Mouse (Mus musculus) left cerebral cortex, adult 18-20 months (tissue): ENCODE results near the gene Fam205a1. TPM values are rescaled to one million over a fixed set of nuclear protein-coding genes. Genes with fewer than 3 reads are reported as not detected.
"Not testable (repeated sequence)": the region's sequence is repeated elsewhere in the genome, so short reads cannot be mapped to it uniquely, and the experiment has no call there.

Experiments
- DNase-seq, 2 experiments: peaks; one replicate each; pipeline ENCODE4 v3.0.0; 2021 to 2022; ENCODE audit warnings: low spot score in 2 of 2, mixed read lengths in 1 of 2
- long read RNA-seq, 2 experiments: library from polyadenylated mRNA; stranded (forward); transcript quantifications; one replicate each; pipeline ENCODE4 v2.0.0; 2021
- total RNA-seq, 2 experiments: library from RNA; stranded (reverse); gene quantifications; 2 replicates each; pipeline ENCODE4 v1.2.3; 2021

Fam205a1 gene
- total RNA-seq: under 1 TPM; 0.12 to 0.19 TPM
- long read RNA-seq, experiment 1: 0 reads
- long read RNA-seq, experiment 2: 0 reads

- not testable (repeated sequence) for DNase-seq
Measured at GRCm38 (mm10) chr4:42853788-42854187, at the start of gene Fam205a1. TSS of gene Fam205a1 (minus strand) at chr4:42853888.

- no peak for DNase-seq
Measured at GRCm38 (mm10) chr4:42902730-42903129, 49.0 kb upstream of the Fam205a1 start.

- DNase-seq: no peak
Measured at GRCm38 (mm10) chr4:42902174-42902573, 48.5 kb upstream of the Fam205a1 start.

GRCm38 (mm10) chr4:42900878-42901277 lies 47.2 kb upstream of the Fam205a1 start:
- DNase-seq: peak; percentile 52 to 71

GRCm38 (mm10) chr4:42898914-42899313 lies 45.2 kb upstream of the Fam205a1 start:
- no peak for DNase-seq

DNA sequence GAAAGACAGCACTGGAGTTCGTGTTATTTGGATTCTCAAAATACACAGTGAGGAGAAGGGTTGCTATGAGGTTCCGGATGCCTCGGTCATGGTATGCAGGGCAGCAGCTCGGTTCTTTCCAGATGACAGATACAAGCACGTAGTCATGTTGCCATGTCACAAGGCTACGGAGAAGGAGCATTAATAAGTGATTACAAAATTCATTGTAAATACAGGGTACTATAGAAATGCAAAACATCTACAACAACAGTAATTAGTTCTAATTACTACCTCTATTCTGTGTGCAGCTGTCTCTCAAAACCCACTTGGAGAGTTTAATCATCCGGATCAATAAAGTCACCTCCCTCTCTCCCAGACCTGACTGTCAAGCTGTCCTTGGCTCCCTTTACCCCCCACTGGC lies 41.4 kb upstream of the Fam205a1 start:
- no peak for DNase-seq

DNA sequence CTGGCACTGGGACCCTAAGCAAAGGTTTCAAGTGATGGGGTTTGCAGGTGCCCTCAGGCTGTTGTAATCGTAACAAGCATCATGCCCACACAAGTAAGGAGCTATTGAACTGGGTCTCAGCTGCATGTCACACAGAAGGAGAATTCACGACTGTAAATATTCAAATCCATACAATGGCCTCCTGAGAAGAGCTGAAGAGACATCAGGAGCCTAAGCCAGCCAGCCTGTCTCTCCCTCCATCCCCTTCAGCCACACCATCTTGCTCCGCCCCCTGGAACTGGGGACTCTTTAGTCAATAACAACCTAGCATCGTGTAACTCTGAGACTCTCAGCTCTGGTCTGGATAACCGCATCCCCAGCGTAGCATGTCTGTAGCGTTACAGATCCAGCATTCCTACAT lies 37.5 kb upstream of the Fam205a1 start:
- no peak for DNase-seq

DNA sequence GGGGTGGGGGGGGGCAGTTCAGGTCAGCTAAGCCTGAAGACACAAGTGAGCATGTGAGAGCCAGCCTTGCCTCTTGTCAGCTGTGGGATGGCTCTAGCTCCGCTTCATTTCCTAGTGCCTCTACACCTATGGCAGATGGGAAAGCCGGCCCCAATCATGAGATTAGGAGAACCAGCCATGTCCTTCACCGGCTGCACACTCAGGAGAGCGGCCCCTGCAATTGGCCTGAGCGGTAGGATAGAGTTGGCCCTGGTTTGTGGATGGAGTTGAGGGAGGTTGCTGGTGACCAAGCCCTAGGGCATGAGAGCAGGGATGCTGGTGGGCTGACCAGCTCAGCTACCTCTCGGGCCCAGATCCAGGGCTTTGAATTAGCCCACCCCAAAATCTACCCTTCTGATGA lies 35.1 kb upstream of the Fam205a1 start:
- DNase-seq: no peak

DNA sequence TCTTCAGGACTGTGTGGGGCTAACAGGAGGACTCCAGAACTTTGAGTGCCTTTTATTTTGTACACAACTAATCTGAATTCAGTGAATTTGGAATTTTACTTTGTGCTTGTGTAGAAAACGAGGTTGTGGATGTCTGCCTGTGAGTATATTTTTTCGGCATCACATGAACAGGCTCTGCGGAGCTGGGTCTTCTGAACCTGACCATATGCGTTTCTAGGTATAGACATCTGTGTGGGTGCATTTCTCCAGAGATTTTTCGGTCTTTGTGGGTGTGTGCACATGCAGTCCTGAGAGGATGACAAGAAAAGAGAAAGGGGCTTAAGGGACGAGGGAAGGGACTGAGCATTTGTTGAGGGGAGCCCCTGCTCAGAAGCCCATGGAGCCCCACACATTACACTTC lies 33.2 kb upstream of the Fam205a1 start:
- DNase-seq: peak; percentile 35 to 62

- no peak for DNase-seq
Measured at GRCm38 (mm10) chr4:42880677-42880948, 26.9 kb upstream of the Fam205a1 start.

- DNase-seq: no peak
Measured at GRCm38 (mm10) chr4:42879829-42880676, 26.4 kb upstream of the Fam205a1 start.

DNA sequence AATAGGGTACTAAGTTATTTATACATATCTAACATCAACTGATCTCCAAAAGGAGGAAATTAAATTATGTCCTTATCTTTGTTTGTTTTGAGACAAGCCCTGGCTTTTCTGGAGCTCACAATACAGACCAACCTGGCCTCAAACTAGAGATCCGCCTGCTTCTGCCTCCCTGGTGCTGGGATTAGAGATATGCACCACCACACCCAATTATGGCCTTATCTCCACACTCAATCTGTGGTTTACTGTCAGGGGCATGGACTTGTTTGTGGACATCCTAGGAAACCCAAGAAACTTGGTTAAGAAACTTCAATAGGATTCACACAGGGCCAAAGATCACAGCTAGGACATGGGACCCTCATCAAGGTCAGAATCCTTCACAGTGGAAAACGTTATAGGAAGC lies 24.0 kb upstream of the Fam205a1 start:
- DNase-seq: no peak

GRCm38 (mm10) chr4:42876586-42877291 lies 23.1 kb upstream of the Fam205a1 start:
- peak; percentile 56 to 60 for DNase-seq

DNA sequence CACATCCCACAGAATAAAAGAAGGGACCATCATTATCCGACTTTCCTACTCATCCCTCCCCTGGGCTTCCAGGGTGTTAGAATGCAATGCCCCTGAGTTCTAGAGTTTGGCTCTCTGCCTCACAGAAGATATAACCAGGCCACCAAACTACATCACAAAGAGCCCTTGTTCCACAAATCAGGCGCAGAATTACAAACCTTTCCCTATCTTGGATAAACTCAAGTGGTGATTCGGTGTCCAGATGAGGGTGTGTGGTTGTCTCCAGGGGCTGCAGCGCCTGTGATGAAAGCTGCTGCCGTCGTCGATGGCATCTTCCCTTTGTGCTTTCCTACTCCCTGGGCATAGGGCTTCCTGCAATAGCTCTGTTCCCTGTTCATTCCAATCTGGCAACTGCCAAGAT lies 20.4 kb upstream of the Fam205a1 start, which contains the start of gene Fam205c:
Fam205c (minus strand) TSS at position 101 of the 400 bp plus-strand sequence.
- no peak for DNase-seq

- DNase-seq: no peak
Measured at GRCm38 (mm10) chr4:42872746-42873435, 19.2 kb upstream of the Fam205a1 start.

DNA sequence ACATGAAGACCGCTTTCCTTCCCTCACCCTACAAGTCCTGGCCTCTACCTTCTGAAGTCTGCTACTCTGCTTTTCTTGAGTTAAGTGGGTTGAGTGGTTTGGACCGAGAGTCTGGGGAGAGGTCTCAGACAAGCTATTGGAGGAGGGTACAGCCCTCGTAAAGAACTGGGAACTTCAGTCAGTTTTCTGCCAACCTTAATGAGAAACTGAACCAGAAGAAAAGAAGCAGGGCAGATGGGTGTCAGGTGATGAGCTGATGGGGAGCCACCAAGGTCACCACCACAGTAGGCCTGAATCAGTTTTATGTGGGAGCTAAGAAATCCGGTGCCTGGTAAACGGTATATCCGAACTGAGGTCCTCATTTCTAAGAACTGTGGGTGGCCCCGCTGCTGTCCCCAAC lies 18.5 kb upstream of the Fam205a1 start:
- no peak for DNase-seq

DNA sequence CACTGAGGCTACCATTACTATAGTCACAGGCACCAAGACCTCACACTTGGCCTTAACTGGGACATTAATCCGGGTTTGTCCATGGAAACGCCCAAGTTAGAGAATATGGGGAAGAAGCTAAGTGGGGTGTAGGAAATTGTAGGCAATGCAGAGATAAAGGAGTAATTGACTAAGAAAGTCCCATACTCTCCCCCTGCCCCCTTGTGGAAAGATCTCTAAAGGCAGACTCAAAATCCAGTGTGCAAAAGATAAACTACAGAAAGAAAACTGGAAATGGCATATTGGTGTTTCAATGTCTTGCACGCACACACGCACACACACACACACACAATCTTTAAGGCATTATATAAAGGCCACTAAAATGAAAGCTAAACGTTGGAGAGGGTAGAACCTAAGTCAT lies 17.1 kb upstream of the Fam205a1 start:
- DNase-seq: no peak

GRCm38 (mm10) chr4:42868193-42868592 lies 14.5 kb upstream of the Fam205a1 start:
- DNase-seq: no peak

DNA sequence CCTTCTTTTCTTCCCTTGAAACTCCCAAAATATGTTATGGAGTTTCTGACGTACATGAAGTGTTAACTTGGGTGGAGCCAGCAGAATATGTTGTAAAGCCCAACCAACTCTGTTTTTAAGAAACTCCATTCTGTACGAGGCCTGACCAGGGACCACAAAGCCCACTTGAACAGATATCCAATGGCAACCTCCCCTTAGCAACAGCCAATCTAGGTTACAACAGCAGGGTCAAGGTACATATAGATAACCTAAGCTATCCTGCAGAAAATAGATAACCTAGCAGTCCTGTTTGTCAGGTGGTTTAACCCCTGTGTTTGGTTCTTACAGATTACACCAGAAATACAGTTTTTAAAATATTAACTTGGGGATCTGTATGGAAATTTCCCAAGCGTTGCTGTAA lies 13.7 kb upstream of the Fam205a1 start:
- no peak for DNase-seq

DNA sequence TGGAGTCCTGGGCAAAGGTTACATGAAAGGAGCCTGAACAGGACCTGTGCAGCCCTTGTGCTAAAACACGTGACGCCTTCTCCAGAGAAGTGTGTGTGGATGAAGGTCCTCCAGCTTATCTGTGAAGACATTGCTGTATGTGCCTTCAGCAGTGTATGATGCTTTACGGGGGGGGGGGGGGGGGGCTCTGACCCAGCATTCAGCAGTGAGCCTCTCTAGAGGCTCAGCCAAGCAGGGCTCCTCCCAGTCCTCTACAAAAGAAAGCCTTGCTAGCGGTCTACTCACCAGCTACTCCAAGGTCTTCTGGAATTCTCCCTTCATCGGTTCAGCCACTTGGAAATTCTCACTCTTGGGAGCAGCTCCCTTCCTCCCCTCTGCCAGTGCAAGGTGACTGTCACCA lies 9.8 kb upstream of the Fam205a1 start:
- not testable (repeated sequence) for DNase-seq

DNA sequence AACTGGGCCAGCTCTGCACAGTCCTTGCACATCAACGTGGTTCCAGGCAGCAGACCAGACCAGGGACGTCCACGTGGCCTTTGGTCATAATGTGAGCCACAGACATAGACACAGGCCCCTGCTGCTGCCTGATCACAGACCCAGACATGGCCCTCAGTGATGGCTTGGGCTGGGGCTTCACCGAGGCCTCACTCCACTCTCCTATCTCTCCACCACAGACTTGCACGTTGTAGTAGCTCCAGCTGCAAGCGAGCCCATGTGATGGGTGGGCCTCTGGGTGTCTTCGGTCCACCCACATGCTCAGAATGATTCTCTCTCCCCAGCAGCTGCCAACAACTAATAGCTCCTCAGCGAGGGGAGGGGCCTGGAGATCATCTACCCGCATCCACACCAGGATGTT lies 6.8 kb upstream of the Fam205a1 start:
- DNase-seq: not testable (repeated sequence)

GRCm38 (mm10) chr4:42856671-42857070 lies 3.0 kb upstream of the Fam205a1 start, which contains the start of gene Gm12394:
TSS of gene Gm12394 (minus strand) at chr4:42856771.
- not testable (repeated sequence) for DNase-seq
